In the genomic region with DNA sequence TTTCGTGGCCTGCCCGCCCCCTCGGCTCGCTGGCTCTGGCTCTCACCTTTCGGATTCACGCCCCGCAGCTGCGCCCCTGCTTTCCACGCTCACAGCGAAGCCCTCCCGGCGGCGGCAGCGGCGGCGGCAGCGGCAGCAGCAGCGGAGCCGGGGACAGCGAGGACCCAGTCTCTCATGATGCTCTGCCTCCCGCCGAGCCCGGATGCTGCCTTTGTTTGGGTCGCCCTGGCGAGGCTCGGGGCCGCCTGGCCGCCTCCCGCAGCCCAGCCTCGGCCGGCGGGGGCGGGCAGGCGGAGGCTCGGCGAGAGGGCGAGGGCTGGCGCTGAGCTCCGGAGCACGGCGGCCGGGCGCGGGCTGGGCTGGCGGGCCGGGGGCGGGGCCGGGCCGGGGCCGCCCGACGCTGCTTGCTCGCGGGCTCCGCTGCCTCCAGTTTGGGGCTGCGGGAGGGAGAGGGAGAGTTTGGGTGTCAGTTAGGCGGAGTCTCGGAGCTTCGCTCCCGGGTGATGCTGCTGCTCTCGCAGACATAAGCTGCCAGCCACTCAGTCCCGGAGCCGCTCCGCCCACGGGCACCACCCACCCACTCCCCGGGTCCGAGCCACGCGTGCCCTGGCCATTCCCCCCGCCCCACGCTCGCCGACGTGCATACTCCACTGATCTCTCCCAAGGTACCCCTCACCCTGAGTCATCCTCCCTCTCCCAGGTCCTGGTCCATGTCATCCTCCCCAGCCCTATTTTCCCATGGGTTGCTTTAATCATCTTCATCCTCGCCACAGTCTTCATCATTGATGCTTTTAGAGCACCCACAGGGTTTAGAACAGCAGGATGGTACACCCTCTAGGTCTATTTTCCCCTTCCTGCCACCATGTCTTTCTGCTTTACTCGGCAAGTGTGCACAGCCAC, we compare ENCODE assay signal across 8 mouse cellular contexts. TPM values are rescaled to one million over a fixed set of nuclear protein-coding genes. Genes with fewer than 3 reads are reported as not detected.
DNase-seq lines count a peak whose midpoint lies in the region; ATAC-seq and TF ChIP-seq lines count a peak whose summit lies in the region.

A gene (minus strand): TSS at position 269 of the 900 bp plus-strand sequence.

- under 1% methylated on average over 47 of the region's 76 CpGs for WGBS in forebrain, embryonic 13.5 days
- WGBS in lung, postnatal 0 days = 2% methylated on average over 46 of the region's 76 CpGs

- peak within 1 kb of the TSS; percentile 85 for H3K4me2 ChIP-seq in forebrain, embryonic 13.5 days
- peak within 1 kb of the TSS; percentile 81 for H3K4me2 ChIP-seq in lung, postnatal 0 days (replicated peaks; ENCODE audit: low read depth, low read length)

- H3K4me1 ChIP-seq in forebrain, embryonic 13.5 days = peaks cover 19% of the 10 kb centered on the region
- peaks cover 7% of the 10 kb centered on the region; the same call in 1 of the 2 replicates for H3K4me1 ChIP-seq in lung, postnatal 0 days (ENCODE audit: insufficient read depth, low read depth, low read length)

- TF ChIP-seq CTCF in lung, postnatal 0 days (IDR thresholded peaks at IDR 0.05) = no peak

- H3K9ac ChIP-seq in forebrain, embryonic 13.5 days = peak within 1 kb of the TSS; percentile 92
- H3K9ac ChIP-seq in lung, postnatal 0 days (replicated peaks; ENCODE audit: low read depth) = peak within 1 kb of the TSS; percentile 19; the same call in 1 of the 2 replicates

- TF ChIP-seq EP300 in lung, postnatal 0 days (IDR thresholded peaks at IDR 0.05) = no peak

- H3K27me3 ChIP-seq in forebrain, embryonic 13.5 days = no peaks in the 10 kb centered on the region; the same call in 1 of the 2 replicates
- H3K27me3 ChIP-seq in lung, postnatal 0 days (replicated peaks; ENCODE audit: insufficient read depth, low read length) = no peaks in the 10 kb centered on the region; the same call in 1 of the 2 replicates

- intact Hi-C loops in heart, postnatal 14 days (cut with DNase I) = no loop called here

- ATAC-seq in cerebellum, adult (ENCODE audit: insufficient number of reproducible peaks, low FRiP score, low TSS enrichment) = peak; percentile 86
- peak; percentile 95 for ATAC-seq in forebrain, embryonic 13.5 days
- peak; percentile 91 for ATAC-seq in lung, postnatal 0 days

- peak within 1 kb of the TSS; percentile 67 for H3K27ac ChIP-seq in forebrain, embryonic 13.5 days
- H3K27ac ChIP-seq in lung, postnatal 0 days (ENCODE audit: low read length) = no peak within 1 kb of the TSS

- DNase-seq in R1 (ENCODE audit: low read depth, low spot score) (peak; percentile 26), adipocyte (ENCODE audit: low spot score) (no peak)
- DNase-seq in heart, postnatal 14 days = peak; percentile 46 to 60
- DNase-seq in layer of hippocampus, postnatal 25 days (ENCODE audit: extremely low spot score in 1 of 2, low spot score in 1 of 2) = peak; percentile 58 to 65
- peak; percentile 59 for DNase-seq in lung, postnatal 0 days (ENCODE audit: low spot score)
- peak; percentile 84 for DNase-seq in retina, postnatal 1 day

- no peaks in the 10 kb centered on the region for H3K36me3 ChIP-seq in forebrain, embryonic 13.5 days (ENCODE audit: poor library complexity, severe bottlenecking)
- no peaks in the 10 kb centered on the region for H3K36me3 ChIP-seq in lung, postnatal 0 days (ENCODE audit: insufficient read depth, low read length)

- H3K4me3 ChIP-seq in forebrain, embryonic 13.5 days = peak within 1 kb of the TSS; percentile 75
- peak within 1 kb of the TSS; percentile 45 for H3K4me3 ChIP-seq in lung, postnatal 0 days (ENCODE audit: low read depth, low read length)

- no peaks in the 10 kb centered on the region for H3K9me3 ChIP-seq in forebrain, embryonic 13.5 days (replicated peaks)
- no peaks in the 10 kb centered on the region for H3K9me3 ChIP-seq in lung, postnatal 0 days (ENCODE audit: low read length)

RNA-seq across cellular contexts. Expression of the gene that starts here (rescaled TPM):
- 4.4 and 5.2 TPM in 2 replicates for polyA plus RNA-seq in forebrain, embryonic 13.5 days (2015; fragmentation: Nextera tagmentation; extraction: Ambion mirVana)
- total RNA-seq in heart, postnatal 14 days (2021) = under 1 TPM in 1 of 2 experiments, not detected in 1; 0.20 TPM
- 100 to 1,000 TPM; 237 to 269 TPM for total RNA-seq in layer of hippocampus, postnatal 25 days (2021)
- 0.92 and 1.0 TPM in 2 replicates for polyA plus RNA-seq in lung, postnatal 0 days (2015; fragmentation: Nextera tagmentation; extraction: Ambion mirVana)

Comparison
In these comparisons a context has a peak if more than half of its experiments do, and no peak if none do; other contexts are left out.
1. RNA of the gene that starts here (total RNA-seq): 237 to 269 TPM in layer of hippocampus, postnatal 25 days; 0.20 TPM in heart, postnatal 14 days; every median in the first group is over 100 times any median in the second.
2. Peak in DNase-seq in heart, postnatal 14 days; RNA of the gene not detected or under 1 TPM.
3. Peak in every context shown above with its lines, with median percentiles within 50 percentile points of each other: ATAC-seq.